Mouse (Mus musculus) liver, adult (tissue): ENCODE measurements around the gene Smpd1.

Experiments
- GATA4 ChIP-seq: IDR thresholded peaks from 2 replicates; pipeline ENCODE4 v1.6.1; 2014; ENCODE audit warnings: mild to moderate bottlenecking, low read length; ENCODE audit not compliant: insufficient replicate concordance

Gene Smpd1

GRCm38 (mm10) chr7:105576166-105576748 is 22.1 kb downstream of the Smpd1 start:
- TF ChIP-seq GATA4 = no peak

GRCm38 (mm10) chr7:105577377-105577871 is 23.3 kb downstream of the Smpd1 start:
- TF ChIP-seq GATA4 = no peak

- TF ChIP-seq GATA4 = no peak
These were observed 24.3 kb downstream of the Smpd1 start for GRCm38 (mm10) chr7:105578481-105578880.

- TF ChIP-seq GATA4 = no peak
These were observed 26.5 kb downstream of the Smpd1 start for GRCm38 (mm10) chr7:105580627-105581089.

- no peak for TF ChIP-seq GATA4
These were observed 27.0 kb downstream of the Smpd1 start, which contains the start of gene Apbb1 for GRCm38 (mm10) chr7:105581094-105581703. Apbb1 (minus strand) TSS chr7:105581653.

GRCm38 (mm10) chr7:105581959-105582358 is 27.8 kb downstream of the Smpd1 start:
- TF ChIP-seq GATA4 = no peak

- TF ChIP-seq GATA4 = no peak
These were observed 34.3 kb downstream of the Smpd1 start for GRCm38 (mm10) chr7:105588325-105588912.

- TF ChIP-seq GATA4 = no peak
These were observed 35.9 kb downstream of the Smpd1 start for GRCm38 (mm10) chr7:105590097-105590496.

GRCm38 (mm10) chr7:105602860-105603623 is 48.9 kb downstream of the Smpd1 start:
- 0 out of 2 replicates have a peak, but pooled peaks have one; percentile 9 for TF ChIP-seq GATA4
